Mouse (Mus musculus) c-Kit-positive CD71-negative TER-119-negative erythroid progenitor cells, embryonic 14.5 days (primary cell): ENCODE measurements around the gene Gm28305.

Experiments used
- DNase-seq: peaks from one replicate; pipeline ENCODE4 v3.0.0-alpha.2; 2013; ENCODE audit warnings: low read depth

The Gm28305 gene

DNA sequence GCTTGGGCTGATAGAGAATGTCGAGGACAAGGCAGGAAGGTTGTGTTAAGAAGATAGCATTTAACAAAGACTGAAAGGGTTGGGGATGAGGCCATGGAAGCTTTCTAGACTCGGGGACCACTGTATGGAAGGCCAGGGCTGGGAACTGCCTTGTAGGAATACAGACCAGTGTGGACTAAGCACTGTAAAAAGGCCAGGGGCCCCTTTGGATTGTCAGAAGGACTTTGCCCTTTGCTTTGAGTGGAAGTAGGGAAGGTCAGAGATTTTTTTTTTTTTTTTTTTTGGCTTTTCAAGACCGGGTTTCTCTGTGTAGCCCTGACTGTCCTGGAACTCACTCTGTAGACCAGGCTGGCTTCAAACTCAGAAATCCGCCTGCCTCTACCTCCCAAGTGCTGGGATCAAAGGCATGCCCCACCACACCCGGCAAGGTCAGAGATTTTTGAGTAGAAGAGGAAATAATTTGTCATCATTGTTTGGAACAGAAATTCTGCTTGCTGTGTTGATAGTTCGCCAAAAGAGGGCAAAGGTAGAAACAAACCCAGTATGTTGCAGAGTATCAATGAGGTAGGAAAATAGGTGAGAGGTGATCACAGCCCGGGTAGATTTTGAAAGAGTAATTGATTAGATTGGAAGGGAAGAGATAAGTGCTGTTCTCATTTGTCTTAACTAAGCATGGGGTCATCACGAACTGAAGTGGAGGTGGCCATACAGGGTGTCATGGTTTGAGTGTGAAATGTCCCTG, 30.6 kb downstream of the Gm28305 start:
- DNase-seq = no peak

DNA sequence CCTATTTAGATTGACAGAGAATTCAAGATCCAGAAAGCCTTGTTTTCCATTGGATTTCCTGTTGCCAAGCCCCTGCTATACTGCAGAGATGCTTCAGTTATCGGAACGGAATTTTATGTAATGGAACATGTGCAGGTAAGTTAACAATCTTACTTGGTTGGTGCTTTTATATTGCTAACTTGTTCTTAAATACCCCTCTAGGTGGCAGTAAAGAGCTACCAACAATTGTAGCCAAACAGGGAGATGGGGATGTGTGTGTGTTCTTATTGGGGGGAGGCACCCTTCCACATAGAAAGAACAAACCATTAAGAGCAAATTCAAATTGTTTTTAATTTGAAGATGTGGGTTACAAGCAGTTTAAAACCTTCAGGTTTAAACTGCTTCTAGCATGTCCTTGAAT, 35.3 kb downstream of the Gm28305 start:
- DNase-seq = peak; percentile 25

DNA sequence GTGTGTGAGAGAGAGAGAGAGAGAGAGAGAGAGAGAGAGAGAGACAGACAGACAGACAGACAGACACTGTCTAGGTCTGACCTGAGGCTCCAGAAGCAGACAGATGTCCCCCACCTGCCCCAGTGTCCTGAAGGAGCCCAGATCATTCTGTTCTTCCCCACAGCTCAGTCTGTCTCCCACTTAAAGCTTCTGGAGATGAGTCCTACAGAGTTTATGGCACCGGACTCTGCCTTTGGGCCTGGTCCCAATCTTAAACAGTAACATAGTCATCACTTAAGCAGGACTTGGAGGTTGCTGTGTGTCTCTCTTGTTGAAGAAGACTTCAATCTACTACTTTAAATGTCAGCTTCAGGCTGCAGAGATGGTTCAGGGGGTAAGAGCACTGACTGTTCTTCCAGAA, 38.3 kb downstream of the Gm28305 start:
- DNase-seq = no peak

DNA sequence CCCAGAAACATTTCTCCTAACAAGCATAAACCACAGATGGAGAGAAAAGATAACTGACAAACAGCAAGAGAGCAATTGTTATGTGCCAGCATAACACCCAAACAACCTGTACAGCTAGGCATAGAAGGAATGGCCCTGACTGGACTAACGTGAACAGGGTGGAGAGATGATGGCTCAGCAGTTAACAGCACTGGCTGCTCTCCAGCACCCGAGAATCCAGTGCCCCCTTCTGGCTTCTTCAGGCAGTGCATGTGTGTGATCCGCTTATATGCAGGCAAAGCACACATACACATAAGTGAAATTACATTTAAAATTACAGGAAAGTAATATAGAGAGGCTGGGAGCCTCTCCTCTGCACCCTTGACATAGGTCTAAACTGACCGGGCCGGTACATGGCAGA, 38.9 kb downstream of the Gm28305 start:
- peak; percentile 54 for DNase-seq

DNA sequence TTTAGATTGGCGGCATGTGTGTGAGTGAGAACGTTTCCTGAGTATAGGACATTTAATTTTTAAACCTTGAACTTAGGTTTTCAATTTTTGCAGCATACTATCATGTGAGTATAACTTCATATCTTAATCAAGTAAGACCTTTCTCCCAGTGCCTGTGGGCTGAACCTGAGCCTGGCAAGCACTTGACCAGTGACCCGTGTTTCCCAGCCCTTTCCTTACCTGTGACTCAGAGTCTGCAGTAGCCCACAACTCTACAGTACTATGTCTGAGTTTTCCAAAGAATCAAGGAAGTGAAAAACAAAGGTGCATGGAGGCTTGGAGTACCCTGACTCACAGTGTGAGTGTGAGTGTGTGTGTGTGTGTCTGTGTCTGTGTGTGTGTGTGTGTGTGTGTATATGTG, 39.6 kb downstream of the Gm28305 start:
- DNase-seq = no peak

DNA sequence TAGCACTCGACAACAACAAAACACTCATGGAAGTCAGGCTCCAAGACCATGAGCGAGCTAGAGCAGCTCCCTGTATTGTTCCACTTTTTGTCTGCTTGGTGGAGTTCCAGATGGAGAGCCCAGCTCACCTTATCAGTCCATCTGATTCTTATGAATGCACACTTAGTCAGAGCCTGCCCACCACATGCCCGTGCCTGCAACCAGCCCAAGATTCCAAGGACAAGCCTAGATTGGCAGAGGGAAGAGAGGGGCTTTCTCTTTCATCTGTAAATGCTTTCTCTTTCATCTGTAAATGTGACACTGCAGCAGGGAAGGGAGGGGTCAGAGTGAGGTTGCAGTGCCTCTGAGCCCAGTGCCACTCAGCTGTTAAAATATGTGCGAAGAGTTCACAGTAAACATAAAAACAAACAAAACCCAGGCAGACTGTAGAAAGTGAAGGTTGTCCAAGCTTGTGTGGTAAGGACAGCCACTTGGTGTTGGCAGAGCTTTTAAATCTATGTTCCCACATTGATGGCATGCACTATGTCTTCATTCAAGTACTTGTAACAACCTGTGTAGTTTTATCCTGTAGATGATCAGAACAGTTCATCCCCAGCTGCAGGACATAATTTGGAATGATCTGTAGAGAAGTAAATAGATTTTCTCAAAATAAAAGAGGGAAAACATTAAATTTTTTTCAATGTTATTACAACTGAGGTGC, 45.4 kb downstream of the Gm28305 start:
- DNase-seq = no peak

DNA sequence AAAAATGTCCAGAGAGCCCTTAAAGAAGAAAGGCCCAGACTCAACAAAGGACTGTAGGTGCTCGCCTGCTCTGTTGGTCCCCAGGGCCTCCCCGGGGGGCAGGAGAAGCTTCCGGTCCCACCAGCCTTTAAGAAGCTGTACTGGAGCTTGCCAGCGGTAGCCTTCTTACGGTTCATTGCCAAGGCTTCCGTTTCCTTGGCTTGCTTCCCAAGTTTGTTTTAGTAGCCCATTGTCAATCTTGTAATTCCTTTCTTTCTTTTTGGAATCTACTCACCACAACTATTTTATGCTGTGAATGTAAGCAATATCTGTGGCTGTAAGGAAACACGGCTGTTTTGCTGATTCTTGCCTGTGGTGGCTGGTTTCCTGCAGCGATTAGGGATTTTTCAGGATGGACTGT, 48.1 kb downstream of the Gm28305 start:
- DNase-seq = no peak

DNA sequence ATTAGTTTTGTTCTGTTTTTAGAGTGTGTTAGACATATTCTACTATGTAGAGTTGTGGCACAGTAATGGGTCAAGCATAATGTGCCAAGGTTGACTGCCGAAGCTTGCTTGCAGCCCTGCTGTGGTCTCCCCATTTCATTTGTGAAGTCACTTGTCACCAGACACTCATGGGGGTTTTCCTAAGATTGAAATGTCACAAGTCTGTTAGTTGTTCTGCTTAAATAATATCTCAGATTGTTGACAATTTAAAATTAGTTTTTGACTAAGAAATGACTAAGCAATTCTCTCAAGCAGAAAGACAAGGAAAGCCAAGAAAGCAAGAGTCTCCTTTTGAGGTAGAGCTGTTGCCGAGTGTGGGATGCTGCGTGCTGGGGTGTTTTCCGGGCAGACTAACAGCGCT, 52.5 kb downstream of the Gm28305 start:
- no peak for DNase-seq

DNA sequence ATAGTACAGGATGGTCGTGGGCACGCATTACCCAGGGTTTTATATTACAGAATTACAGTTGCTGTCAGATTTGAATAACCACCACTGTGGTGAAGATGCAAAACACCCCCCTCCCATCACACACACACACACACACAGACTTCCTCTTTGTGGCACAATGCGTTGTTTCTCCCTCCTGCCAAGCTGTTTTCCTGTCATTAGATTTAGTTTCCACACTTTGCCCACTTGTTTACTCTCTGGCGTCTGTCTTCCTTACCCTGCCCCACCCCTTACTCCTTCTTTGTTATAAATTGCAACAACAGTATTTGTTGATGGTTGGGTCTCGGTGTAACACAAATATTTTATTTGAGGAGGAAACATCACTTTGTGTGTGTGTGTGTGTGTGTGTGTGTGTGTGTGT, 57.8 kb downstream of the Gm28305 start:
- no peak for DNase-seq

DNA sequence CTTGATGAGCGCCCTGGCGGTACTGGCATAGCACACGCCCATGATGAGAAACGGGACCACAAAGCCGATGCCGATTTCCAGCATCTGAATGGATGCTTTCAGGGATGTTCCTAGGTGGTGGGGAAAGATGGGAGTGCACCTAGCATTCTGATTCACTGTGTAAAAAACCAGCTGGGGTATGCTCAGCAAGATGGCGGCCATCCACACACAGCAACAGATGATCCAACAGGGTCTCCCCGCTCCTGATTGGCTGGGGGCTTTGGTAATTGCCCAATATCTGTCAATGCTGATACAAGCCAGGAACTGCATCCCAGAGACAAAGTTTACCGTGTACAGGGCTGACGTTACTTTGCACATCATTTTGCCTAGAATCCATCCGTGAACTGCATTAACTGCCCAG, 58.6 kb downstream of the Gm28305 start:
- no peak for DNase-seq

DNA sequence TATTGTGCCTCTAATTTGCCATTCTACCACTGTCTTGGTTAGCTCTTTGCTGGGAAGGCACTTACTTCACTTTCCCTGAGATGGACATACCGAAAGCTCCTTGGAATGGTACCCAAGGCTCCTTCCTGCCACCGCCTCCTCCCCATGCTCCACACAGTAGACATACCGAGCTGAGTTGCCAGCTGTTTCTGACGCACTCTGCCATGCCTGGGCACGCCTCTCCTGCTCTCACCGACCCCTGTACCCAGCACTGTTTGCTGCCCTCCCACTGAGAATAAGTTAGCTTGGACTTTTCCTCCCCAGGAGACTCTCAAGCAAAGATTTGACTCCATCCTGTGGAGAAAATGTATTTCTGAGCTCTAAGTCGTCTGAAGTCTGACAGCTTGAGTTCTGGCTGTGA, 60.4 kb downstream of the Gm28305 start:
- no peak for DNase-seq

DNA sequence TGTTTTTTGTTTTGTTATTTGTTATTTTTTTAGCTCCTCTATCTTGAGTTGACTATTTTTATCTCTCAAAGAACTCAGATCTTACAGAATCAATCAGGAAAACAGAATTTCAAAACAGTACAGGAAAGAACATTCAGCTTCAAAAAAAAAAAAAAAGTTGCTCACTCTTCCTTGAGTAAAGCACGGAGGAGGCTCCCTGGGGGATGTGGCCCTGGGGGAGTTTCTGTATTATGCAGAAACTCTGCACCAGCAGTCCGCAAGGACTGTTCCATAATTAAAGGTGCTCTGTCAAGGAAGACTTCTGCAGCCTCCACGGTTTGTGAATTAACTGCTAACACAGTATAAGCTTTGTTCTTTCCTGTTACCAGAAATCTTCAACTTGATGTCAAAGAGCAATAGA, 61.0 kb downstream of the Gm28305 start:
- DNase-seq = no peak

DNA sequence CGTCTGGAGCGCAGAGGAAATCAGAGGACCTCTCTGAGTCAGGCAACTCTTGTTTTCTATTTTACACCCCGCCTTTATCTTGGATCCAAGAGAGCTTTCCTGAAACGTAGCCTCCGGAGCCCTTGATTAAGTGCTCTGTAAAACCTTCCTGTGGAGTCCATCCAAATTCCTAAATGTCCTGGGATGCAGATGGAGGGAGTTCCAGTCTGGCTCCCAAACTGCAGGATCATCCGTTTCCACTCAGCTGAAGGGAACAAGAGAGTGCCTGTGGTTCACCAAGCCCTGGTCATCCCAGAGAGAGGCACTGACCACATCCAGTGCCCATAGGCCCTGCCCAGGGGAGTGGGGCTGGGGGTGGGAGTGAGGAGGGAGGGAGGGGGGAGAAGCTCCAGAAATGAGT, 61.8 kb downstream of the Gm28305 start:
- DNase-seq = no peak

DNA sequence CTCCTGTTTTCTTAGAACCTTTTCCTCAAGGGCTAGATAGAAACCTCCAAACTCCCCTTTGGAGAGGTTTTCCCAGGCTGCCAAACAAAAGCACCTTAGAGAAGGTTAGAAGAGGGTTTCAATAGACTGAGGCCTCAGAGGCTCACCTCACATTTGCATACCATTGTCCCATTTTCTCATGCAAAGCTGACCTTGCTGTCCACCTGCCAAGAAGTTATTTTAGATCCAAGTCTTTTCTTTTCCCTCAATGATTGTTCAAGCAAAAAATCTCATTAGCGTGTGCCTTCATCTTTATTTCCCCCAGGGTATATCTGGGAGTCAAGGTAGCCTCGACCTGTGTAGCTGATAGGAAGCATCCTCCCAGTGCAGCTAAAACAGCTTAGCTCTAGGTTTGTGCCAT, 62.4 kb downstream of the Gm28305 start:
- DNase-seq = no peak

DNA sequence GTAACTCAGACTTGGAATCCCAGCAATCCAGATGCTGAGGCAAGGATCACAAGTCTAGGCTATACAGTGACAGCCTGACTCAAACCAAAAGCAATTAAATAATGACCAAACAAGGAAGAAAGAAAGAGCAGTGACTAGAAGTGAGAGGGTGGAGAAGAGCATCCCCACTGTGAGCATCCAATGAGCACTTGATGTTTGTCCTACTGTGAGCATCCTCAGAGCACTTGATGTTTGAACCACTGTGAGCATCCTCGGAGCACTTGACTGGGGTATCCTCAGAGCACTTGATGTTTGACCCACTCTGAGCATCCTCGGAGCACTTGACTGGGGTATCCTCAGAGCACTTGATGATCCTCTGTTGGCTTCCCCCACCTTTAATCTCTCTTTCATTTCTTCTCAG, 64.5 kb downstream of the Gm28305 start:
- no peak for DNase-seq

DNA sequence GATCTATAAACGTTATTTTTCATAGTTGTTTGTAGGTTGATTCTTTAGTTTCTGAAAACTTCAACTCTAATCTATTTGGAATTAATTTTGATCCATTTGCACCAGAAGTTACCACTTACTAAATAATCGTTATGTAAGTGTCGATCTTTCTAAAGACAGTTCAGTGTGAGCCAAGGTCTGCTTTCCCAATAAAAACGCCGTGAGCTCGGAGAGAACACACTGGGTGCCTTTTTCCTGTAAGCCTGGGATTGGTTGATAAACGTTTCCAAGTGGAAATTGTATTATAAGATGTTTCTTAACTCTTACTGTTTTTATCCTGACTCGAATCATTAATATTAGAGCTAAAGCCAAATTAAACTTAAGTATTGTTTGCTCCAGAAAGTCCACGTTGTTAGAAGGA, 66.5 kb downstream of the Gm28305 start:
- no peak for DNase-seq

DNA sequence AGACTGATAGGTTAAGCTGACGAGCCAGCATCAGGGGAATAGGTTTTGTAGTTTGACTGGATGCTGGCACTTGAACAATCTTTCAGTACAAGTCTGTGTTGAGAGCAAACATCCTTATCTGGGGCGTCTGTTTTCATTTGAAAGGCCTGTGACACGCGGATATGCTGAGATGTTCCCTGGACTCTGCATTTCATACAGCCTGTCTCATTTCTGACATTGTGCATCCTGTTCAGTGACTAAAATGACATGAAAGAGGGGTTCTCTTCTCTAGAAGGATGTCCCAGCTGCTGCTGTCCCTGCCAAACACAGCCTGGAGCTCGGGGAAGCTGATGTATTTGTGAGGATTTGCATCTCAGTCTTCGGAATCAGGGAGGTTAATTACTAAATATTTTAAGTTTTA, 67.0 kb downstream of the Gm28305 start:
- DNase-seq = no peak

DNA sequence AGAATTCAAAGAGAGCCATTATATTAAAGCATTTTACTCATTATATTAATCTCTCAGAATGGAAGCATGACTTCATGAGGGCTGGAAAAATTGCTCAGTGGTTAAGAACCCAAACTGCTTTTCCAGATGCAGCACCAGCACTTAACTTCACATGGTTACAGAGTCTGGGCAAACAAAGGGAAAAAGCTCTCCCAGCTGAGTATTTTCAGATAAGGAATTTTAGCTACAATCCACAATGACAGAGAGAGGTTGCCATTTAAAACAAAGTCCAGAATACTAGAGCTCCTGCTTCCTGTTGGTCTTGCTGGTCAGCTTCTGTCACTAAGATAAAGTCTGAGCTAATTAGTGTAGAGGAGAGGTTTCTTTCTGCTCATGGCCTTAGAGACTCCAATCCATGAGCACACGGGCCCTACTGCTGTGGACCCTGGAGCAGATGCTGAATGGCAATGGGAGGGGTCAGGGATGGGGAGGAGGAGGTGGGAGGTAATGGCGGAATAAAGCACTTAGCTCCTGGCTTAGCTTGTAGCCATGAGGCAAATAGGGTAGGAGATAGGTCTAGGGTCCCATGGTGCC, 68.2 kb downstream of the Gm28305 start:
- no peak for DNase-seq

DNA sequence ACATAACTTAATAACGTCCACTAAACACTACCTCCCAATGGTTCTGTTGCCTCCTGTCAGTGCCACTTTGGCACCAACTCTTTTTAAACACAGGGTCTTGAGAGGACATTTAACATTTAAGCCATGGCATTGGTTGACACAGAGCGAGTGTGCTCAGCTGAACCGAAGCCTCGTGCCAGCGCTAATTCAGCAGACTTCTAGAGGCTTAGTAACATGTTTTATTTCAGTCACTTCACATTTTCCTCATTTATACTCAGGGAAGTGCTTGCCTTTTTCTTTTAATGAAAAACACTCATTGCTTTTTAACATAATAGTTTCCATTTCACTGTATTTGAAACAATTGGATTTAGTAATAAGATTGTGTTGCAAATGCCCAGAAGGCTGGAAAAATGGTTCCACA, 68.7 kb downstream of the Gm28305 start:
- DNase-seq = no peak

DNA sequence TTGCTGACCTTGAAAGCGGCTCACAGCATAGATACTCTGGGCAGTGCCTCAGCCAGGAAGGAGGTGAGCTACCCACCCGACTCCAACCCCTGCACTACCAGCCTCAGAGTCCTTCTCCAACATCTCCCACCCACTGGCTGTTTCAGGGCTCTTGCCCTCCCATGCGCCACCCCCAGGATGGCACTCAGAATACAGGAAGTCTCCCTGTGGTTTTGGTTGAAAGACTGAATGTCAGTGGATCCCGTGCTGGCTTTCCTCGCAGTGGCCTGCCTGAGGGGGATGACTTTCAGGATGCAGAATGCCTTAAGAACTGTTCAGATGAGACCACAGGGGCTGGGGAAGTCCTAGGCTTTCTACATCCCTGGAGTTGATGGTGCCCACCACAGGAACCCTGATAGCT, 82.6 kb downstream of the Gm28305 start:
- DNase-seq = no peak

DNA sequence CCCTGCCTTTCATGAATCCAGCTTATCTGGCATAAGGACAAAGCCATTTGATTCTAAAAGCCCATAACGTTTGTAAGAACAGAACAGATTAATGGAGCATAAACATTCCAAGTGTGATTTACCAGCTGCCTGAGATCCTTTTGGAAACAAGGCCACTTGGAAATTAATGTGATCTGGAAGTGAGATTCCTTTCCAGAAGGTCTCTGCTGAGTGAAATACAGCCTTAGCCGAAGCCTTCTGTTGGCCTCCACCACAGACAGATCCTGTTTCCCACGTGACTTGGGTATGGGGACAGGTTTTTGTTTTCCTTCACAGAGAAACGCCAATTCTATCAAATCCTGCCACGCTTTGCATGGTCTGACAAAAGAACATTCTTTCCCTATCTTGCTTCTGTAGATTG, 83.2 kb downstream of the Gm28305 start:
- DNase-seq = no peak
